Mouse (Mus musculus): ENCODE results near the gene Tlk1. TPM values are rescaled to one million over a fixed set of nuclear protein-coding genes. Genes with fewer than 3 reads are reported as not detected.

Tlk1 gene
- polyA plus RNA-seq (2014; fragmentation: Nextera tagmentation; extraction: Ambion mirVana): 46.4 and 46.8 TPM in 2 replicates

DNA sequence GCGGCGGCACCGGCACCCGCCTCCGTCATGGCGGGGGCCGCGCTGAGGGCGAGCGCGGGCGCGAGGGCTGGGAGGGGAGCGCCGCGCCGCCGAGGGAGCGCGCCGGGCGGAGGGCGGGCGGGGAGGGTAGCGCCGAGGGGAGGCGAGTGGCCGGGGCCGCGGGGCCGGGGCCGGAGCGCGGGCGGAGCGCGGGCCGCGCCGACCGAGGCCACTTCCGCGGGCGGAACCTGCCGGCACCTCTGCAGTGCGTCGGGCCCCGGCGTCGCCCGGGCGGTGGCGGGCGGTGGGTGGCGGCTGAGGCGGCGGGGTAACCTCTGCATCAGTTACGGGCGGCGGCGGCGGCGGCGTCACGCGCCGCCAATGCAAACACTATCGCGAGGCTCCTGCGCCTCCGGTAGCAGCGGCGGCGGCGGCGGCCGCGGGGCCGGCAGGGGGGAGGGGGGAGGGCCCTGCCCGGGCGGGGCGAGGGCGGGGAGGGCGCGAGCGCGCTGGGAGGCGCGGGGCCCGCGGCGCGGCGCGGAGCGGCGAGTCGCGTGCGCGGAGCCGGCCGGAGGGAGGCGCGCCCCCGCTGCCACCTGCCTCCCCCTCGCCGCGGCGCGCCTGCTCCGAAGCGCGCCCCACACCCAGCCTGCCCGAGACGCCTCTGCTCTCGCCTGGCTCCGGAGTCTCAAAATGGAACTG, at the start of gene Tlk1:
TSS of gene Tlk1 (minus strand) at position 358 of the 681 bp plus-strand sequence.
- H3K9ac ChIP-seq (replicated peaks; ENCODE audit: low read length): peak within 1 kb of the TSS; percentile 99
- no peaks in the 10 kb centered on the region for H3K36me3 ChIP-seq (replicated peaks; ENCODE audit: control insufficient read depth, insufficient read depth, low read depth, low read length)
- no peaks in the 10 kb centered on the region for H3K4me1 ChIP-seq (ENCODE audit: control insufficient read depth, insufficient read depth, low read length)
- peak within 1 kb of the TSS; percentile 90 for H3K4me3 ChIP-seq (ENCODE audit: low read depth, low read length)
- H3K27me3 ChIP-seq (ENCODE audit: control insufficient read depth, insufficient read depth, low read length): no peaks in the 10 kb centered on the region
- H3K4me2 ChIP-seq (ENCODE audit: low read depth, low read length): peak within 1 kb of the TSS; percentile 60
- DNase-seq (ENCODE audit: low spot score) (peak; percentile 92), ATAC-seq (replicated peaks; ENCODE audit: insufficient number of reproducible peaks, low FRiP score, low TSS enrichment, low read depth) (peak; percentile 85)
- H3K9me3 ChIP-seq (replicated peaks; ENCODE audit: control insufficient read depth, low read length): no peaks in the 10 kb centered on the region
- 1% methylated on average over 58 of the region's 118 CpGs for WGBS
- peak within 1 kb of the TSS; percentile 100 for H3K27ac ChIP-seq (replicated peaks; ENCODE audit: low read depth, low read length)

GRCm38 (mm10) chr2:70875129-70875528, 49.6 kb upstream of the Tlk1 start:
- no peaks in the 10 kb centered on the region for H3K4me1 ChIP-seq (ENCODE audit: control insufficient read depth, insufficient read depth, low read length)
- DNase-seq (ENCODE audit: low spot score) (no peak), ATAC-seq (replicated peaks; ENCODE audit: insufficient number of reproducible peaks, low FRiP score, low TSS enrichment, low read depth) (no peak)
- no peak overlapping the region for H3K4me3 ChIP-seq (ENCODE audit: low read depth, low read length)
- no peaks in the 10 kb centered on the region for H3K36me3 ChIP-seq (replicated peaks; ENCODE audit: control insufficient read depth, insufficient read depth, low read depth, low read length)
- H3K27ac ChIP-seq (replicated peaks; ENCODE audit: low read depth, low read length): no peak overlapping the region
- no peaks in the 10 kb centered on the region for H3K9me3 ChIP-seq (replicated peaks; ENCODE audit: control insufficient read depth, low read length)
- no peak overlapping the region for H3K4me2 ChIP-seq (ENCODE audit: low read depth, low read length)
- 85% methylated on average over 4 of the region's 4 CpGs for WGBS
- no peaks in the 10 kb centered on the region for H3K27me3 ChIP-seq (ENCODE audit: control insufficient read depth, insufficient read depth, low read length)
- H3K9ac ChIP-seq (replicated peaks; ENCODE audit: low read length): no peak overlapping the region

GRCm38 (mm10) chr2:70873168-70873567, 47.6 kb upstream of the Tlk1 start:
- no peaks in the 10 kb centered on the region for H3K4me1 ChIP-seq (ENCODE audit: control insufficient read depth, insufficient read depth, low read length)
- no peak overlapping the region for H3K4me3 ChIP-seq (ENCODE audit: low read depth, low read length)
- no peak for ATAC-seq (replicated peaks; ENCODE audit: insufficient number of reproducible peaks, low FRiP score, low TSS enrichment, low read depth)
- H3K9me3 ChIP-seq (replicated peaks; ENCODE audit: control insufficient read depth, low read length): no peaks in the 10 kb centered on the region
- 72% methylated on average over 5 of the region's 5 CpGs for WGBS
- no peaks in the 10 kb centered on the region for H3K36me3 ChIP-seq (replicated peaks; ENCODE audit: control insufficient read depth, insufficient read depth, low read depth, low read length)
- DNase-seq (ENCODE audit: low spot score): no peak
- no peak overlapping the region for H3K4me2 ChIP-seq (ENCODE audit: low read depth, low read length)
- H3K9ac ChIP-seq (replicated peaks; ENCODE audit: low read length): no peak overlapping the region
- no peaks in the 10 kb centered on the region for H3K27me3 ChIP-seq (ENCODE audit: control insufficient read depth, insufficient read depth, low read length)
- H3K27ac ChIP-seq (replicated peaks; ENCODE audit: low read depth, low read length): no peak overlapping the region

DNA sequence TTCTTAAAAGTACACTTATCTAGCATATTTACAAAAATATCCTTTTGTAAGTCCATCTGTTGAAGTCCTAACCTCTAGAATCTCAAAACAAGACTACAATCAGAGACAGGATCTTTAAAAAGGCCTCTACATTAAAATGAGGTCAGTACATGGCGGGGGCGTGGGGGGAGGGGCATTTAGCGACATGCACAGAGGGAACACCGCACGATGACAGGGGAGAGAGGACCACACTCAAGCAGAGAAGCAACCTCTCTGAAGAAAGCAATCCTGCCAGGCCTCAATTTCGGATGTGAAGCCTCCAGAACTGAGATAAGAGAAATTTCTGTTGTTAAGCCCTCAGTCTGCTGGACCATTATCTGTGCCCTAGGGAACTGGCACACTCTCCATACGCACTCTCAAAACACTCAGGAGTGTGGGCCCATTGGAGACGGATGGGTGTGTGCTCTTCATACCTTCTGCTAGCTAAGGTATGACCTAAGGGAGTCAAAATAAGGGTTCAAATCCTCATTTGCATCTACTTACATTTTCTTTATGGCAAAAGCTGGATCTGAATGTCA, 46.0 kb upstream of the Tlk1 start:
- Histone ChIP-seq H3K9ac (replicated peaks; ENCODE audit: low read length) (no peak overlapping the region), H3K4me1 (ENCODE audit: control insufficient read depth, insufficient read depth, low read length) (no peaks in the 10 kb centered on the region), H3K9me3 (replicated peaks; ENCODE audit: control insufficient read depth, low read length) (no peaks in the 10 kb centered on the region), H3K36me3 (replicated peaks; ENCODE audit: control insufficient read depth, insufficient read depth, low read depth, low read length) (no peaks in the 10 kb centered on the region), H3K27me3 (ENCODE audit: control insufficient read depth, insufficient read depth, low read length) (no peaks in the 10 kb centered on the region), H3K4me3 (ENCODE audit: low read depth, low read length) (no peak overlapping the region), H3K27ac (replicated peaks; ENCODE audit: low read depth, low read length) (no peak overlapping the region), H3K4me2 (ENCODE audit: low read depth, low read length) (no peak overlapping the region)
- ATAC-seq (replicated peaks; ENCODE audit: insufficient number of reproducible peaks, low FRiP score, low TSS enrichment, low read depth) (no peak), DNase-seq (ENCODE audit: low spot score) (no peak)
- 53% methylated on average over 8 of the region's 8 CpGs for WGBS

GRCm38 (mm10) chr2:70870819-70871218, 45.3 kb upstream of the Tlk1 start:
- no peak overlapping the region for H3K4me2 ChIP-seq (ENCODE audit: low read depth, low read length)
- H3K9me3 ChIP-seq (replicated peaks; ENCODE audit: control insufficient read depth, low read length): no peaks in the 10 kb centered on the region
- no peak overlapping the region for H3K9ac ChIP-seq (replicated peaks; ENCODE audit: low read length)
- no peak for DNase-seq (ENCODE audit: low spot score)
- H3K27ac ChIP-seq (replicated peaks; ENCODE audit: low read depth, low read length): no peak overlapping the region
- H3K36me3 ChIP-seq (replicated peaks; ENCODE audit: control insufficient read depth, insufficient read depth, low read depth, low read length): no peaks in the 10 kb centered on the region
- no peak overlapping the region for H3K4me3 ChIP-seq (ENCODE audit: low read depth, low read length)
- WGBS: 69% methylated on average over 6 of the region's 6 CpGs
- no peaks in the 10 kb centered on the region for H3K27me3 ChIP-seq (ENCODE audit: control insufficient read depth, insufficient read depth, low read length)
- no peak for ATAC-seq (replicated peaks; ENCODE audit: insufficient number of reproducible peaks, low FRiP score, low TSS enrichment, low read depth)
- no peaks in the 10 kb centered on the region for H3K4me1 ChIP-seq (ENCODE audit: control insufficient read depth, insufficient read depth, low read length)

- Histone ChIP-seq H3K27ac (replicated peaks; ENCODE audit: low read depth, low read length) (no peak overlapping the region), H3K4me3 (ENCODE audit: low read depth, low read length) (no peak overlapping the region), H3K4me1 (ENCODE audit: control insufficient read depth, insufficient read depth, low read length) (no peaks in the 10 kb centered on the region), H3K36me3 (replicated peaks; ENCODE audit: control insufficient read depth, insufficient read depth, low read depth, low read length) (no peaks in the 10 kb centered on the region), H3K27me3 (ENCODE audit: control insufficient read depth, insufficient read depth, low read length) (no peaks in the 10 kb centered on the region), H3K4me2 (ENCODE audit: low read depth, low read length) (no peak overlapping the region), H3K9ac (replicated peaks; ENCODE audit: low read length) (no peak overlapping the region), H3K9me3 (replicated peaks; ENCODE audit: control insufficient read depth, low read length) (no peaks in the 10 kb centered on the region)
- ATAC-seq (replicated peaks; ENCODE audit: insufficient number of reproducible peaks, low FRiP score, low TSS enrichment, low read depth) (no peak), DNase-seq (ENCODE audit: low spot score) (no peak)
- WGBS: 79% methylated on average over 3 of the region's 3 CpGs
Measured at GRCm38 (mm10) chr2:70869116-70869515, 43.6 kb upstream of the Tlk1 start.

GRCm38 (mm10) chr2:70867231-70867630, 41.7 kb upstream of the Tlk1 start:
- no peak overlapping the region for H3K4me2 ChIP-seq (ENCODE audit: low read depth, low read length)
- no peak overlapping the region for H3K27ac ChIP-seq (replicated peaks; ENCODE audit: low read depth, low read length)
- H3K4me3 ChIP-seq (ENCODE audit: low read depth, low read length): no peak overlapping the region
- no peak for DNase-seq (ENCODE audit: low spot score)
- H3K36me3 ChIP-seq (replicated peaks; ENCODE audit: control insufficient read depth, insufficient read depth, low read depth, low read length): no peaks in the 10 kb centered on the region
- no peaks in the 10 kb centered on the region for H3K9me3 ChIP-seq (replicated peaks; ENCODE audit: control insufficient read depth, low read length)
- 71% methylated on average over 3 of the region's 3 CpGs for WGBS
- H3K9ac ChIP-seq (replicated peaks; ENCODE audit: low read length): no peak overlapping the region
- no peaks in the 10 kb centered on the region for H3K27me3 ChIP-seq (ENCODE audit: control insufficient read depth, insufficient read depth, low read length)
- no peaks in the 10 kb centered on the region for H3K4me1 ChIP-seq (ENCODE audit: control insufficient read depth, insufficient read depth, low read length)
- ATAC-seq (replicated peaks; ENCODE audit: insufficient number of reproducible peaks, low FRiP score, low TSS enrichment, low read depth): no peak

GRCm38 (mm10) chr2:70862881-70863280, 37.4 kb upstream of the Tlk1 start:
- Histone ChIP-seq H3K27ac (replicated peaks; ENCODE audit: low read depth, low read length) (no peak overlapping the region), H3K4me3 (ENCODE audit: low read depth, low read length) (no peak overlapping the region), H3K9me3 (replicated peaks; ENCODE audit: control insufficient read depth, low read length) (no peaks in the 10 kb centered on the region), H3K4me1 (ENCODE audit: control insufficient read depth, insufficient read depth, low read length) (no peaks in the 10 kb centered on the region), H3K36me3 (replicated peaks; ENCODE audit: control insufficient read depth, insufficient read depth, low read depth, low read length) (no peaks in the 10 kb centered on the region), H3K9ac (replicated peaks; ENCODE audit: low read length) (no peak overlapping the region), H3K4me2 (ENCODE audit: low read depth, low read length) (no peak overlapping the region), H3K27me3 (ENCODE audit: control insufficient read depth, insufficient read depth, low read length) (no peaks in the 10 kb centered on the region)
- 82% methylated on average over 5 of the region's 5 CpGs for WGBS
- DNase-seq (ENCODE audit: low spot score) (no peak), ATAC-seq (replicated peaks; ENCODE audit: insufficient number of reproducible peaks, low FRiP score, low TSS enrichment, low read depth) (no peak)

Measured in embryonic facial prominence, embryonic 11.5 days (tissue).